Mouse (Mus musculus): ENCODE results near the gene Fktn.

Fktn gene

GRCm38 (mm10) chr4:53825821-53826605 is 112.2 kb downstream of the Fktn start, which contains the start of gene Tmem38b:
TSS of gene Tmem38b (plus strand) at chr4:53826045.
- DNase-seq (ENCODE audit: low spot score in 2 of 2), result peak; percentile 33 to 63

GRCm38 (mm10) chr4:53826641-53827248 is 112.9 kb downstream of the Fktn start:
- DNase-seq (ENCODE audit: low spot score in 2 of 2), result no peak

All from frontal cortex, postnatal 10 days (tissue).